Mouse (Mus musculus): ENCODE data around the gene Gpr153. TPM values are rescaled to one million over a fixed set of nuclear protein-coding genes. Genes with fewer than 3 reads are reported as not detected.

The Gpr153 gene
- polyA plus RNA-seq, 1 experiment from 2014 or later = 14.0 TPM

GRCm38 (mm10) chr4:152277916-152278315 is 3.9 kb downstream of the Gpr153 start:
- H3K27ac ChIP-seq (replicated peaks; ENCODE audit: low read depth, low read length) = no peak overlapping the region
- no peak overlapping the region for H3K4me2 ChIP-seq (ENCODE audit: low read length)
- no peak overlapping the region for H3K9ac ChIP-seq (replicated peaks; ENCODE audit: low read length)
- DNase-seq (no peak), ATAC-seq (ENCODE audit: low FRiP score, low TSS enrichment) (no peak)
- peaks cover 16% of the 10 kb centered on the region; the same call in 1 of the 2 replicates for H3K4me1 ChIP-seq (ENCODE audit: control insufficient read depth, insufficient read depth, low read length)
- H3K4me3 ChIP-seq (replicated peaks; ENCODE audit: low read depth, low read length) = no peak overlapping the region
- H3K27me3 ChIP-seq (ENCODE audit: control insufficient read depth, insufficient read depth, low read length) = peaks cover 76% of the 10 kb centered on the region
- peaks cover 11% of the 10 kb centered on the region; the same call in 1 of the 2 replicates for H3K36me3 ChIP-seq (ENCODE audit: control insufficient read depth, insufficient read depth, low read length)
- H3K9me3 ChIP-seq (ENCODE audit: control insufficient read depth, low read length) = no peaks in the 10 kb centered on the region
- 78% methylated on average over 2 of the region's 2 CpGs for WGBS

DNA sequence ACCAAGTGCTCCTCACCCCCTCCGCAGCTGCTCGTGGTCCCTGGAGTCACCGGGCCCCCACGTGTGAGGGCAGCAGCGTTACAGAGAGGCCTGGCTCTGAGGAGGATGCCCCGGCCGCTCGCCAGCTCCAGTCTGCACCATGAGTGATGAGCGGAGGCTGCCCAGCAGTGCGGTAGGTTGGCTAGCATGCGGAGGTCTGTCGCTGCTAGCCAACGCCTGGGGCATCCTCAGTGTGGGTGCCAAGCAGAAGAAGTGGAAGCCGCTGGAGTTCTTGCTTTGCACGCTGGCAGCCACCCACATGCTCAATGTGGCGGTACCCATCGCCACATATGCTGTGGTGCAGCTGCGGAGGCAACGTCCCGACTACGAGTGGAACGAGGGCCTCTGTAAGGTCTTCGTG is 5.0 kb downstream of the Gpr153 start:
- DNase-seq (no peak), ATAC-seq (ENCODE audit: low FRiP score, low TSS enrichment) (no peak)
- Histone ChIP-seq H3K9ac (replicated peaks; ENCODE audit: low read length) (no peak overlapping the region), H3K36me3 (ENCODE audit: control insufficient read depth, insufficient read depth, low read length) (peaks cover 11% of the 10 kb centered on the region; the same call in 1 of the 2 replicates), H3K4me3 (replicated peaks; ENCODE audit: low read depth, low read length) (no peak overlapping the region), H3K4me2 (ENCODE audit: low read length) (no peak overlapping the region), H3K27ac (replicated peaks; ENCODE audit: low read depth, low read length) (no peak overlapping the region), H3K27me3 (ENCODE audit: control insufficient read depth, insufficient read depth, low read length) (peaks cover 82% of the 10 kb centered on the region), H3K4me1 (ENCODE audit: control insufficient read depth, insufficient read depth, low read length) (peaks cover 9% of the 10 kb centered on the region; the same call in 1 of the 2 replicates), H3K9me3 (ENCODE audit: control insufficient read depth, low read length) (no peaks in the 10 kb centered on the region)
- WGBS = 88% methylated on average over 23 of the region's 23 CpGs

DNA sequence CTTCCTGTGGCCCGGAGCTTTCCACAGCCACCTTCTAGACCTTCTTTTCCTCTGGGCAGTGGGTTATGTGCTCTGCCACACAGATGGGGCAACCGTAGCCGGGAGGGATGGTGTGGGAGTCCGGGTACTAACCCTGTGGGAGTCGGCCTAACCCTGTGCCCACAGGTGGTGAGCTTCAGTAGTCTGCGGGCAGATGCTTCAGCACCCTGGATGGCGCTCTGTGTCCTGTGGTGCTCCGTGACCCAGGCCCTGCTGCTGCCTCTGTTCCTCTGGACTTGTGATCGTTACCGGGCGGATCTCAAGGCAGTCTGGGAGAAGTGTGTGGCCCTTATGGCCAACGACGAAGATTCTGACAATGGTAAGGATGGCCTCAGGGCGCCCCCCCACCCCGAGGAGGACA is 7.6 kb downstream of the Gpr153 start:
- 65% methylated on average over 15 of the region's 15 CpGs for WGBS
- Histone ChIP-seq H3K27me3 (ENCODE audit: control insufficient read depth, insufficient read depth, low read length) (peaks cover 85% of the 10 kb centered on the region), H3K36me3 (ENCODE audit: control insufficient read depth, insufficient read depth, low read length) (peaks cover 11% of the 10 kb centered on the region; the same call in 1 of the 2 replicates), H3K27ac (replicated peaks; ENCODE audit: low read depth, low read length) (no peak overlapping the region), H3K9me3 (ENCODE audit: control insufficient read depth, low read length) (no peaks in the 10 kb centered on the region), H3K4me1 (ENCODE audit: control insufficient read depth, insufficient read depth, low read length) (peaks cover 10% of the 10 kb centered on the region), H3K4me2 (ENCODE audit: low read length) (no peak overlapping the region), H3K9ac (replicated peaks; ENCODE audit: low read length) (no peak overlapping the region), H3K4me3 (replicated peaks; ENCODE audit: low read depth, low read length) (no peak overlapping the region)
- DNase-seq = no peak
- no peak for ATAC-seq (ENCODE audit: low FRiP score, low TSS enrichment)

- H3K27ac ChIP-seq (replicated peaks; ENCODE audit: low read depth, low read length) = no peak overlapping the region
- DNase-seq (no peak), ATAC-seq (ENCODE audit: low FRiP score, low TSS enrichment) (0 out of 2 replicates have a peak, but pooled peaks have one; percentile 14)
- H3K36me3 ChIP-seq (ENCODE audit: control insufficient read depth, insufficient read depth, low read length) = peaks cover 11% of the 10 kb centered on the region; the same call in 1 of the 2 replicates
- H3K4me2 ChIP-seq (ENCODE audit: low read length) = peak overlapping the region; percentile 56
- peak overlapping the region; percentile 32 for H3K4me3 ChIP-seq (replicated peaks; ENCODE audit: low read depth, low read length)
- H3K27me3 ChIP-seq (ENCODE audit: control insufficient read depth, insufficient read depth, low read length) = peaks cover 87% of the 10 kb centered on the region
- H3K9me3 ChIP-seq (ENCODE audit: control insufficient read depth, low read length) = no peaks in the 10 kb centered on the region
- 14% methylated on average over 33 of the region's 34 CpGs for WGBS
- H3K4me1 ChIP-seq (ENCODE audit: control insufficient read depth, insufficient read depth, low read length) = peaks cover 20% of the 10 kb centered on the region
- no peak overlapping the region; the same call in 1 of the 2 replicates for H3K9ac ChIP-seq (replicated peaks; ENCODE audit: low read length)
These were observed 8.7 kb downstream of the Gpr153 start for GRCm38 (mm10) chr4:152282721-152283120.

GRCm38 (mm10) chr4:152283186-152283950 is 9.3 kb downstream of the Gpr153 start:
- H3K4me1 ChIP-seq (ENCODE audit: control insufficient read depth, insufficient read depth, low read length) = peaks cover 25% of the 10 kb centered on the region
- H3K36me3 ChIP-seq (ENCODE audit: control insufficient read depth, insufficient read depth, low read length) = peaks cover 11% of the 10 kb centered on the region; the same call in 1 of the 2 replicates
- whole genome bisulfite sequencing = 5% methylated on average over 70 of the region's 70 CpGs
- H3K4me2 ChIP-seq (ENCODE audit: low read length) = peak overlapping the region; percentile 56
- ATAC-seq (ENCODE audit: low FRiP score, low TSS enrichment) (peak; percentile 66; the same call in 1 of the 2 replicates), DNase-seq (peak; percentile 92)
- no peaks in the 10 kb centered on the region for H3K9me3 ChIP-seq (ENCODE audit: control insufficient read depth, low read length)
- H3K27me3 ChIP-seq (ENCODE audit: control insufficient read depth, insufficient read depth, low read length) = peaks cover 93% of the 10 kb centered on the region
- no peak overlapping the region for H3K27ac ChIP-seq (replicated peaks; ENCODE audit: low read depth, low read length)
- no peak overlapping the region; the same call in 1 of the 2 replicates for H3K9ac ChIP-seq (replicated peaks; ENCODE audit: low read length)
- H3K4me3 ChIP-seq (replicated peaks; ENCODE audit: low read depth, low read length) = peak overlapping the region; percentile 32

- Histone ChIP-seq H3K4me2 (ENCODE audit: low read length) (no peak overlapping the region), H3K4me1 (ENCODE audit: control insufficient read depth, insufficient read depth, low read length) (peaks cover 32% of the 10 kb centered on the region), H3K27ac (replicated peaks; ENCODE audit: low read depth, low read length) (no peak overlapping the region), H3K9ac (replicated peaks; ENCODE audit: low read length) (no peak overlapping the region), H3K36me3 (ENCODE audit: control insufficient read depth, insufficient read depth, low read length) (0 out of 2 replicates have a peak, but pooled peaks cover 4% of the 10 kb centered on the region), H3K9me3 (ENCODE audit: control insufficient read depth, low read length) (no peaks in the 10 kb centered on the region), H3K27me3 (ENCODE audit: control insufficient read depth, insufficient read depth, low read length) (peaks cover 92% of the 10 kb centered on the region), H3K4me3 (replicated peaks; ENCODE audit: low read depth, low read length) (no peak overlapping the region)
- DNase-seq = peak; percentile 85
- 3% methylated on average over 10 of the region's 10 CpGs for WGBS
- no peak for ATAC-seq (ENCODE audit: low FRiP score, low TSS enrichment)
These were observed 11.5 kb downstream of the Gpr153 start for GRCm38 (mm10) chr4:152285505-152285904.

DNA sequence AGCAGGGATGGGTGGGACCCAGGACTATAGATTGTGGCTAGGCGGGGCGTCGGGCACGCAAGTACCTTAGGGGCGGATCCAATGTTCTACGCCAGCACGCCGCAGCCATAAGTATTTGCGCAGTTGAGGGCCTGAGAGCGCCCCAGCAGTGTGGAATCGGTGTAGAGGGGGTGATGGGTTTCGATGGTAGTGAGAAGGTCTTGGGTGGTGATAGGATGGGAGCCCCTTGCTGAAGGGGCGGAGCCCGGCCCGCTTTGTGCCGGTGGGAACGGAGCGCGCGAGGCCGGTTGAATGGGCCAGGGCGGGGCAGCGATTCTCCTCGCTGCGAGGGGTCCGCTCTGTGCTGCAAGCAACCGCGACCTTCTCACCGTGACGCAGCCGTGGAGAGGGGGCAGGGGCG is 12.2 kb downstream of the Gpr153 start:
- H3K27ac ChIP-seq (replicated peaks; ENCODE audit: low read depth, low read length) = no peak overlapping the region
- peaks cover 91% of the 10 kb centered on the region for H3K27me3 ChIP-seq (ENCODE audit: control insufficient read depth, insufficient read depth, low read length)
- peak overlapping the region; percentile 59 for H3K4me2 ChIP-seq (ENCODE audit: low read length)
- ATAC-seq (ENCODE audit: low FRiP score, low TSS enrichment) (peak; percentile 32; the same call in 1 of the 2 replicates), DNase-seq (peak; percentile 66)
- H3K4me3 ChIP-seq (replicated peaks; ENCODE audit: low read depth, low read length) = peak overlapping the region; percentile 36
- no peaks in the 10 kb centered on the region for H3K36me3 ChIP-seq (ENCODE audit: control insufficient read depth, insufficient read depth, low read length)
- 1% methylated on average over 32 of the region's 32 CpGs for WGBS
- peaks cover 38% of the 10 kb centered on the region for H3K4me1 ChIP-seq (ENCODE audit: control insufficient read depth, insufficient read depth, low read length)
- peak overlapping the region; percentile 49 for H3K9ac ChIP-seq (replicated peaks; ENCODE audit: low read length)
- H3K9me3 ChIP-seq (ENCODE audit: control insufficient read depth, low read length) = no peaks in the 10 kb centered on the region

- peak overlapping the region; percentile 36 for H3K4me3 ChIP-seq (replicated peaks; ENCODE audit: low read depth, low read length)
- DNase-seq (peak; percentile 59), ATAC-seq (ENCODE audit: low FRiP score, low TSS enrichment) (no peak)
- peaks cover 91% of the 10 kb centered on the region for H3K27me3 ChIP-seq (ENCODE audit: control insufficient read depth, insufficient read depth, low read length)
- no peaks in the 10 kb centered on the region for H3K9me3 ChIP-seq (ENCODE audit: control insufficient read depth, low read length)
- 1% methylated on average over 26 of the region's 26 CpGs for WGBS
- H3K4me1 ChIP-seq (ENCODE audit: control insufficient read depth, insufficient read depth, low read length) = peaks cover 38% of the 10 kb centered on the region
- H3K9ac ChIP-seq (replicated peaks; ENCODE audit: low read length) = peak overlapping the region; percentile 49
- H3K4me2 ChIP-seq (ENCODE audit: low read length) = peak overlapping the region; percentile 59
- H3K36me3 ChIP-seq (ENCODE audit: control insufficient read depth, insufficient read depth, low read length) = no peaks in the 10 kb centered on the region
- H3K27ac ChIP-seq (replicated peaks; ENCODE audit: low read depth, low read length) = no peak overlapping the region
These were observed 12.9 kb downstream of the Gpr153 start for GRCm38 (mm10) chr4:152286887-152287286.
